Mouse (Mus musculus): Measurements from ENCODE around the gene Dnm3.

DNA sequence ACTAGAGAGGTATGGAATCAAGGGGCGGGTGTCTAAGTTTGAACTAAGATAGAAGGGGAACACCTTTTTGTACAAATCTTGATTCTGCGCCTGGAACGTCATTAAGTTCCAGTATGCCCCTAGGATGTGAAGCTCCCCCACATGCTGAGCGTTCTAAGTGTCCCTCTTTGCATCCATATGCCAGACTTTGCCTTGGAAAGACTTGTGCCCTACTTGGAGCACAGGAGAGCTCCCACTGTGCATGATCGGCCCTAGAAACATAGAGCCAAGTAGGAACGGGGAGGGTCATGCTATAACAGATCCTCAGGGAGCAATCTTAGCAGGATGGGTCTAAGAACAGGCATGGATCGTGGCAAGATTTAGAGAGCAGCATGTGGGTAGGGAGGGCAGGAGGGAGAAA lies 395.1 kb downstream of the Dnm3 start:
- no peak for TF ChIP-seq CTCF (IDR thresholded peaks at IDR 0.05; ENCODE audit: control insufficient read depth, insufficient read depth, low read length)
- TF ChIP-seq POLR2A (IDR thresholded peaks at IDR 0.05; ENCODE audit: borderline replicate concordance, control insufficient read depth, low read depth, low read length): no peak
